Mouse (Mus musculus): ENCODE results near the gene Rpp25l. TPM values are rescaled to one million over a fixed set of nuclear protein-coding genes. Genes with fewer than 3 reads are reported as not detected.
A peak's percentile ranks its signal among the peaks of the same experiment; 100 is the strongest.

The Rpp25l gene
- polyA plus RNA-seq, 1 experiment from 2014 or later, result 85.9 TPM

DNA sequence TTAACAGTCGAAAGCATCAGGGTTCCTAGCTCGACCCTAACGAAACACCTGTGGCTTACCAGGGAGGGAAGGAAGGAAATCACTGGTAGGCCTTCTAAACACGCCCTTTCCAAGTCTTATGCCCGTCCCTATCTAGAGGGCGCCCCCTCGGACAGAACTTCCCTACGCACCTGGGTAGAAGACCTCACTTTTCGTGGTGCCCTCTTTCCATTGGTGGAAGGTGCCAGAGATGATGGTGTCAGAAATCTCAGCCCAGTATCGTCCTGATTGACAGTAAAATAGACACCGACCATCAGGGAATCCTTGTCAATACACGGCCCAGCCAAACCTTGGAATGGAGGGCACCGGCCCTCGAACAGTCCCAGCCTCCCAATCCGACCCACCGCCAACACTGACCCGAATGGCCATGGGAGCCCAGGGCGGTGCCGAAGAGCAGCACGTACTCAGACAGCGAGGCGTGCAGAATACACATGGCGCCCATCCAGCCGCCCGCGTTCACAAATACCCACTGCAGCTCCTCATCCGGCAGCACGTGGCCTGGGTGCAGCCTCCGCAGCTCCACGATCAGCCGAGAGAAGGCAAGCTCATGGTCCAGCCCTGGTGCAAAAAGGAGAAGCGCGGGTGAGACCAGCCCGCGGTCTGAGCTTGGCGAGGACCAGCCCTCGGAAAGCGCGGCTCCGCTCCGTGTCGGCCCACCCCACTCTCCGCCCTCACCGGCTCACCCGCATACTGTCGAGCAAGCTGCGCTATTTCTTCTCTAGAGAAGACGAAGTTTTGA, 27.2 kb upstream of the Rpp25l start:
- Histone ChIP-seq H3K27me3 (ENCODE audit: control insufficient read depth, insufficient read depth, low read length) (peaks cover 2% of the 10 kb centered on the region; the same call in 1 of the 2 replicates), H3K9me3 (ENCODE audit: control insufficient read depth, low read length) (no peaks in the 10 kb centered on the region; the same call in 1 of the 2 replicates), H3K4me3 (ENCODE audit: low read depth, low read length) (peak overlapping the region; percentile 79), H3K4me1 (ENCODE audit: control insufficient read depth, insufficient read depth, low read length) (peaks cover 12% of the 10 kb centered on the region), H3K27ac (ENCODE audit: low read depth, low read length) (peak overlapping the region; percentile 44; the same call in 1 of the 2 replicates), H3K9ac (ENCODE audit: low read length) (peak overlapping the region; percentile 82), H3K4me2 (peak overlapping the region; percentile 94), H3K36me3 (ENCODE audit: control insufficient read depth, insufficient read depth, low read length) (peaks cover 7% of the 10 kb centered on the region; the same call in 1 of the 2 replicates)
- WGBS, result under 1% methylated on average over 48 of the region's 48 CpGs
- DNase-seq (ENCODE audit: low spot score, missing footprints) (no peak), ATAC-seq (ENCODE audit: low FRiP score) (peak; percentile 81)

- Histone ChIP-seq H3K9me3 (ENCODE audit: control insufficient read depth, low read length) (no peaks in the 10 kb centered on the region), H3K4me1 (ENCODE audit: control insufficient read depth, insufficient read depth, low read length) (peaks cover 12% of the 10 kb centered on the region), H3K4me3 (ENCODE audit: low read depth, low read length) (no peak overlapping the region), H3K4me2 (no peak overlapping the region), H3K36me3 (ENCODE audit: control insufficient read depth, insufficient read depth, low read length) (peaks cover 8% of the 10 kb centered on the region; the same call in 1 of the 2 replicates), H3K27me3 (ENCODE audit: control insufficient read depth, insufficient read depth, low read length) (peaks cover 2% of the 10 kb centered on the region; the same call in 1 of the 2 replicates), H3K9ac (ENCODE audit: low read length) (no peak overlapping the region), H3K27ac (ENCODE audit: low read depth, low read length) (no peak overlapping the region)
- DNase-seq (ENCODE audit: low spot score, missing footprints) (no peak), ATAC-seq (ENCODE audit: low FRiP score) (no peak)
- 92% methylated on average over 13 of the region's 13 CpGs for WGBS
Measured at GRCm38 (mm10) chr4:41739260-41739659, 25.9 kb upstream of the Rpp25l start.

DNA sequence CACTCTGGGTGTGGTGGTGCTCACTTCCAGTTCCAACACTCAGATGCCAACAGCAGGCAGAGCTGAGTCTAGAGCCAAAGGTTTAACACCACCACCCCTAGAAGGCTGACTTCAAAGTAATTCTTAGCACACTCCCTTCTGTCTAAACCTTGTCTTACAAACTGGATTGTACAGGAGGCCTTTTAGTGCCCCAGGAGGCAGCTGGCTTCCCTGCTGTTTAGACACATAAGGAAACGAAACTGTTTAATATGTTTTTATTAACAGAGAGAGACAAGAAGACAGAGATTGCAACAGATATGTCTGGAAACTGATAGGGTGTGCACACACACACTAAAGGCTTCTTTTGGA, 24.9 kb upstream of the Rpp25l start:
- no peak overlapping the region for H3K4me3 ChIP-seq (ENCODE audit: low read depth, low read length)
- H3K27me3 ChIP-seq (ENCODE audit: control insufficient read depth, insufficient read depth, low read length), result peaks cover 3% of the 10 kb centered on the region
- H3K27ac ChIP-seq (ENCODE audit: low read depth, low read length), result no peak overlapping the region
- peaks cover 12% of the 10 kb centered on the region for H3K4me1 ChIP-seq (ENCODE audit: control insufficient read depth, insufficient read depth, low read length)
- H3K9me3 ChIP-seq (ENCODE audit: control insufficient read depth, low read length), result no peaks in the 10 kb centered on the region
- 63% methylated on average over 1 of the region's 1 CpGs for WGBS
- H3K4me2 ChIP-seq, result no peak overlapping the region
- no peak overlapping the region for H3K9ac ChIP-seq (ENCODE audit: low read length)
- DNase-seq (ENCODE audit: low spot score, missing footprints) (no peak), ATAC-seq (ENCODE audit: low FRiP score) (no peak)
- peaks cover 8% of the 10 kb centered on the region; the same call in 1 of the 2 replicates for H3K36me3 ChIP-seq (ENCODE audit: control insufficient read depth, insufficient read depth, low read length)

- Histone ChIP-seq H3K4me1 (ENCODE audit: control insufficient read depth, insufficient read depth, low read length) (peaks cover 12% of the 10 kb centered on the region), H3K9ac (ENCODE audit: low read length) (no peak overlapping the region), H3K4me2 (no peak overlapping the region), H3K36me3 (ENCODE audit: control insufficient read depth, insufficient read depth, low read length) (peaks cover 8% of the 10 kb centered on the region; the same call in 1 of the 2 replicates), H3K9me3 (ENCODE audit: control insufficient read depth, low read length) (no peaks in the 10 kb centered on the region), H3K27ac (ENCODE audit: low read depth, low read length) (no peak overlapping the region), H3K4me3 (ENCODE audit: low read depth, low read length) (no peak overlapping the region), H3K27me3 (ENCODE audit: control insufficient read depth, insufficient read depth, low read length) (peaks cover 8% of the 10 kb centered on the region)
- ATAC-seq (ENCODE audit: low FRiP score) (peak; percentile 47), DNase-seq (ENCODE audit: low spot score, missing footprints) (peak; percentile 94)
- WGBS, result 52% methylated on average over 8 of the region's 8 CpGs
Measured at GRCm38 (mm10) chr4:41737602-41738255, 24.4 kb upstream of the Rpp25l start.

DNA sequence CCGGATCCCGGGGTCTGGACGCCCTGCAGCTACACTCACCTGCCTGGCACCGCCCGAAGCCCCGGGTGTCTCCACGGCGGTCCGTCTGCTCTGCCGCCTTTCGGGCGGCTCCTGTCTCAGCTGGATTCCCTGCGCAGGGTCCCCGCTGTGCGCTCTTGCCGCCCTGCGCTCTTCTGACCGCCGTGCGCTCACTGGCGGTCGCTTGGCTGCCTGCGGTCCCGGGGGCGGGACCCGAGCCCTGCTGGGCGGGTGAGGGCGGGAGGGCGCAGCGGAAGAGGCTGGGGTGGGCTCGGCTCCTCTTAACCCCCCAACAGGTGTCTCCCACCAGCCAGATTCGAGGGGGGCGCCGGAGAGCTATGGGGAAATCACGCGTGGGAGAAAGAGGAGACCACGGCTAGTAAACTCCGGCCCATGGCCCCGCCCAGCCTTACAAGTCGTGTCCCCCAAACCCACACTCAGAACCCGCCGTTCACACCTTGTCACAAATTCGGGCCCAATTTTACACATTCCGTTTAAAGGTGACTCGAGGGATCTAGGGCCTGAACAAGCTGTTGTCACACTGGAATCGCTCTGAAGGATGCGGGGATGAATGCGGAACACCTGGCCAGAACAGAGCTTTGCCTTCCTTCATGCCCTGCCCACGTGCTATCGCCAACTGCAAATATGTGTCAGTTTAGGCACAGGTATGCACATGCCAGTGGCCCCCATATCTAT, 17.9 kb upstream of the Rpp25l start, which contains the start of gene Arid3c:
Gene Arid3c, minus strand, starts transcription at position 91 of the 714 bp plus-strand sequence.
- Histone ChIP-seq H3K36me3 (ENCODE audit: control insufficient read depth, insufficient read depth, low read length) (0 out of 2 replicates have a peak, but pooled peaks cover 2% of the 10 kb centered on the region), H3K4me1 (ENCODE audit: control insufficient read depth, insufficient read depth, low read length) (no peaks in the 10 kb centered on the region), H3K9ac (ENCODE audit: low read length) (no peak within 1 kb of the TSS), H3K4me3 (ENCODE audit: low read depth, low read length) (peak within 1 kb of the TSS; percentile 24), H3K4me2 (peak within 1 kb of the TSS; percentile 45), H3K9me3 (ENCODE audit: control insufficient read depth, low read length) (no peaks in the 10 kb centered on the region), H3K27ac (ENCODE audit: low read depth, low read length) (no peak within 1 kb of the TSS), H3K27me3 (ENCODE audit: control insufficient read depth, insufficient read depth, low read length) (peaks cover 64% of the 10 kb centered on the region)
- DNase-seq (ENCODE audit: low spot score, missing footprints), result peak; percentile 93
- no peak for ATAC-seq (ENCODE audit: low FRiP score)
- 2% methylated on average over 49 of the region's 50 CpGs for WGBS

GRCm38 (mm10) chr4:41726826-41727621, 13.7 kb upstream of the Rpp25l start:
- 13% methylated on average over 20 of the region's 20 CpGs for WGBS

DNA sequence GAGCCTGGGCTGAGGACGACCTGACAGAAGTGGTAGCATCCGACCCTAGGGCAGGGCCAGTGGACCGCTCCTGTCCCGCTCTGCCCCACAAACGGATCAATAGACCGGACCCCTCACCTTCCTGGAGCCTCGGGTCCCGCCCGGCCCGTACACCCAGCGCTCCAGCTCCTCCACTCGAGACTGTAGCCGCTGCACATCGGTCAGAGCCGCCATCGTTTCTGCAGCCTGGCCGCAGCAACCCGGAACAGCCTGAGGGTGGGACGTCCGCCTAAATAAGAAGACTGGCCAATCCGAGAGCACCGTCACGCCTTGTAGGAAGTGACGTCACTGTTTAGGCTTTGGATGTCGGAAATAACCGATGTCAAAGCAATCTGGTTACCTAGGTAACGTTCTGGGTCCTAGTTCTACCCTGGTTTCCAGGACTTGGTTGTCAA, 9.6 kb upstream of the Rpp25l start, which contains the start of gene Dctn3:
Gene Dctn3, minus strand, starts transcription at position 253 of the 434 bp plus-strand sequence.
- H3K27me3 ChIP-seq (ENCODE audit: control insufficient read depth, insufficient read depth, low read length), result peaks cover 41% of the 10 kb centered on the region
- ATAC-seq (ENCODE audit: low FRiP score), result peak; percentile 96
- H3K27ac ChIP-seq (ENCODE audit: low read depth, low read length), result no peak within 1 kb of the TSS
- peak within 1 kb of the TSS; percentile 77 for H3K4me3 ChIP-seq (ENCODE audit: low read depth, low read length)
- H3K4me1 ChIP-seq (ENCODE audit: control insufficient read depth, insufficient read depth, low read length), result peaks cover 14% of the 10 kb centered on the region
- H3K36me3 ChIP-seq (ENCODE audit: control insufficient read depth, insufficient read depth, low read length), result peaks cover 8% of the 10 kb centered on the region; the same call in 1 of the 2 replicates
- no peaks in the 10 kb centered on the region for H3K9me3 ChIP-seq (ENCODE audit: control insufficient read depth, low read length)
- H3K9ac ChIP-seq (ENCODE audit: low read length), result peak within 1 kb of the TSS; percentile 79
- peak within 1 kb of the TSS; percentile 89 for H3K4me2 ChIP-seq
- under 1% methylated on average over 27 of the region's 27 CpGs for WGBS
- peak; percentile 97 for DNase-seq (ENCODE audit: low spot score, missing footprints)

More at GRCm38 (mm10) chr4:41726826-41727621, 13.7 kb upstream of the Rpp25l start:
- Histone ChIP-seq H3K9me3 (ENCODE audit: control insufficient read depth, low read length) (no peaks in the 10 kb centered on the region), H3K9ac (ENCODE audit: low read length) (no peak overlapping the region), H3K36me3 (ENCODE audit: control insufficient read depth, insufficient read depth, low read length) (no peaks in the 10 kb centered on the region), H3K4me1 (ENCODE audit: control insufficient read depth, insufficient read depth, low read length) (peaks cover 10% of the 10 kb centered on the region), H3K4me3 (ENCODE audit: low read depth, low read length) (no peak overlapping the region), H3K27ac (ENCODE audit: low read depth, low read length) (no peak overlapping the region), H3K4me2 (peak overlapping the region; percentile 18; the same call in 1 of the 2 replicates), H3K27me3 (ENCODE audit: control insufficient read depth, insufficient read depth, low read length) (peaks cover 78% of the 10 kb centered on the region)
- no peak for DNase-seq (ENCODE audit: low spot score, missing footprints)
- no peak for ATAC-seq (ENCODE audit: low FRiP score)

- no peak overlapping the region for H3K4me2 ChIP-seq
- H3K4me1 ChIP-seq (ENCODE audit: control insufficient read depth, insufficient read depth, low read length), result peaks cover 19% of the 10 kb centered on the region
- no peak overlapping the region for H3K4me3 ChIP-seq (ENCODE audit: low read depth, low read length)
- peaks cover 11% of the 10 kb centered on the region; the same call in 1 of the 2 replicates for H3K36me3 ChIP-seq (ENCODE audit: control insufficient read depth, insufficient read depth, low read length)
- 75% methylated on average over 6 of the region's 6 CpGs for WGBS
- no peaks in the 10 kb centered on the region for H3K27me3 ChIP-seq (ENCODE audit: control insufficient read depth, insufficient read depth, low read length)
- H3K9ac ChIP-seq (ENCODE audit: low read length), result no peak overlapping the region
- DNase-seq (ENCODE audit: low spot score, missing footprints) (peak; percentile 77), ATAC-seq (ENCODE audit: low FRiP score) (no peak)
- H3K27ac ChIP-seq (ENCODE audit: low read depth, low read length), result no peak overlapping the region
- no peaks in the 10 kb centered on the region for H3K9me3 ChIP-seq (ENCODE audit: control insufficient read depth, low read length)
Measured at GRCm38 (mm10) chr4:41716834-41717233, 3.5 kb upstream of the Rpp25l start.
